Mouse (Mus musculus): ENCODE measurements at regions not wholly inside any gene's neighbourhood (a gene's known extent, or its start where the extent isn't known, plus 50 kb on each side); places are given as distances from the start of the nearest gene placed in this dataset.
A peak's percentile ranks its signal among the peaks of the same experiment; 100 is the strongest.

DNA sequence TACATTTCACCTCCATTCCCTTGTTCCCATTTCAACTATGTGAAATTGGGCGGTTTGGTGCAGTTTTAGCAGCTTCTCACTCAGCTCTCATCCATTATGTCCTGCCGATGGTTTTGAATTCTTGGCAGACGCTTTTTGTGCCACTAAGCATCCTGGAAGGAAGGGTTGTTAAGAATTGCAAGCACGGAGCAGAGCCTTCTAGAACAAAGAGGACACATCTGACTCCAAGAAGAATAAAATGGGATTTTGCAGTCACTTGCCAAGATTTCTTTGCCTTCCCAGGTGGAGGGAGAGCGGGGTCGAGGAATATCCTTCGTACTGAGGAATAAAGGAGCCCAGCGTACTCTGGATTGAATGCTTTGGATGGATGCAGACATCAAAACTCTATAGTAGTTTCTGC lies 176.7 kb upstream of the Cep162 start:
- Histone ChIP-seq H3K9ac (ENCODE audit: low read depth, low read length) (no peak overlapping the region), H3K4me1 (ENCODE audit: control insufficient read depth, insufficient read depth, low read length) (no peaks in the 10 kb centered on the region), H3K79me2 (ENCODE audit: control insufficient read depth, insufficient read depth, low read length) (no peaks in the 10 kb centered on the region), H3K27me3 (ENCODE audit: control insufficient read depth, insufficient read depth, low read length) (no peaks in the 10 kb centered on the region), H3K4me3 (ENCODE audit: insufficient read depth, low read depth, low read length) (no peak overlapping the region), H3K27ac (replicated peaks; ENCODE audit: insufficient read depth, low read depth, low read length) (no peak overlapping the region), H3K36me3 (ENCODE audit: control insufficient read depth, insufficient read depth, low read length) (no peaks in the 10 kb centered on the region)
- TF ChIP-seq POLR2A (IDR thresholded peaks at IDR 0.05; ENCODE audit: extremely low read depth, insufficient read depth, low read length) (no peak), CTCF (IDR thresholded peaks at IDR 0.05; ENCODE audit: low read depth, low read length) (no peak)
- WGBS, result 80% methylated on average over 8 of the region's 8 CpGs
- no peak for DNase-seq (ENCODE audit: extremely low read depth, low read depth, low spot score)

DNA sequence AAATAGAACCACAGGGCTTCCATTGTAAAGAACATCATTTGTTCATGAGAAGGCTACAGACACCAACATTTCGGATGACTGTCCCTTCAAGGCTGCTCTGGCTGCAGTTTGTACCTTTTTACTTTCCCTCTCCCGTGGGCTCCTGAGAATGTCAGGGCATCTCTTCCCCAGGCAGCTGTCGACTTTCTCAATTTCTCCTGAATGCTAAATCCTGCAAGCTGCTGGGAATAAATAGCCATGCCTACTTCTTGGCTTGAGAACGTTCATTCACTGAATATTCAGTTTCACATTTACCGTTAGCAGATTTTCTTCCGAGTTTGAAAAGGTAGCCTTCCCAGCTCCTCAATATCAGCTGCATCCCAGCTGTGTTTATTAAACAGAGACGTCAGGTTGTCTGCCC lies 176.2 kb upstream of the Cep162 start:
- 70% methylated on average over 7 of the region's 7 CpGs for WGBS
- no peak for DNase-seq (ENCODE audit: extremely low read depth, low read depth, low spot score)
- Histone ChIP-seq H3K4me3 (ENCODE audit: insufficient read depth, low read depth, low read length) (no peak overlapping the region), H3K4me1 (ENCODE audit: control insufficient read depth, insufficient read depth, low read length) (no peaks in the 10 kb centered on the region), H3K36me3 (ENCODE audit: control insufficient read depth, insufficient read depth, low read length) (no peaks in the 10 kb centered on the region), H3K27ac (replicated peaks; ENCODE audit: insufficient read depth, low read depth, low read length) (no peak overlapping the region), H3K27me3 (ENCODE audit: control insufficient read depth, insufficient read depth, low read length) (no peaks in the 10 kb centered on the region), H3K9ac (ENCODE audit: low read depth, low read length) (no peak overlapping the region), H3K79me2 (ENCODE audit: control insufficient read depth, insufficient read depth, low read length) (no peaks in the 10 kb centered on the region)
- TF ChIP-seq CTCF (IDR thresholded peaks at IDR 0.05; ENCODE audit: low read depth, low read length) (no peak), POLR2A (IDR thresholded peaks at IDR 0.05; ENCODE audit: extremely low read depth, insufficient read depth, low read length) (no peak)

DNA sequence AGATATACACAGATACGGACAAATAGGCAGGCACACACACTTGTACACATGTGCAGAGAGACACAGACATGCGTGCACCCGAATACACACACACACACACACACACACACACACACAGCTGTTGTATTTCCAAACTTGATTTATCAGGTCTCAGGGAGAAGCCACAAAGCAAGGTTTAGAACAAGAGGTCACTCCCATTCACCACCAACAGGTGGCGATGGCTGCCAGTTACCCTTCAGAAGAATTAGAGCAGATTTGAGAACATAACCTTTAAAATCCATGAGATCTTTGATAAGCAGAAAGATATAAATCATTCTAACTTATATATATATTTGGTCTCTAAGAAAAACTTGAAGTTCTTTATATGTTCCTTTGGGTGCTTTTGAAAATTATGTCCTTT lies 169.9 kb upstream of the Cep162 start:
- no peaks in the 10 kb centered on the region for H3K27me3 ChIP-seq (ENCODE audit: control insufficient read depth, insufficient read depth, low read length)
- 54% methylated on average over 4 of the region's 4 CpGs for WGBS
- TF ChIP-seq CTCF (IDR thresholded peaks at IDR 0.05; ENCODE audit: low read depth, low read length) (peak; percentile 10; the same call in 1 of the 2 replicates), POLR2A (IDR thresholded peaks at IDR 0.05; ENCODE audit: extremely low read depth, insufficient read depth, low read length) (no peak)
- H3K27ac ChIP-seq (replicated peaks; ENCODE audit: insufficient read depth, low read depth, low read length), result no peak overlapping the region
- no peaks in the 10 kb centered on the region for H3K36me3 ChIP-seq (ENCODE audit: control insufficient read depth, insufficient read depth, low read length)
- no peak overlapping the region for H3K4me3 ChIP-seq (ENCODE audit: insufficient read depth, low read depth, low read length)
- H3K79me2 ChIP-seq (ENCODE audit: control insufficient read depth, insufficient read depth, low read length), result no peaks in the 10 kb centered on the region
- no peaks in the 10 kb centered on the region for H3K4me1 ChIP-seq (ENCODE audit: control insufficient read depth, insufficient read depth, low read length)
- H3K9ac ChIP-seq (ENCODE audit: low read depth, low read length), result no peak overlapping the region
- DNase-seq (ENCODE audit: extremely low read depth, low read depth, low spot score), result no peak

DNA sequence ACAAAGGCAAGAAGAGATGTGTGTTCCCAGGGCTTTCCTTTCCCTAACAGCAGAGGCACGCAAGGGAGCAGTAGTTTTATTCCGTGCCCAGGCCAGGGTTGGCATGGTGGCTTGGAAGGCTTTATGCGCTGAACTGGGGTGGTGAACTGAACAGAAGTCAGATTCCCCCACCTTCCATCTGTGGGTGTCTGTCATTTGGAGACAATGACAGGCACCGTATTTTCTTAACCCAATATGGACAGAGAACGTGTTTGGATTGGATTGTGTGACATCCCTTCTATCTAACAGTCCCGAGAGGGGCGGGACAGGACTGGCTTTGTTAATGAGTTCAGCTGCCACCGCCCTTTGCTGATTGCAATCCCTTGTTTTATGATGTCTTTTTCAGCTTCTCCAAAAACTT lies 165.8 kb upstream of the Cep162 start:
- H3K79me2 ChIP-seq (ENCODE audit: control insufficient read depth, insufficient read depth, low read length), result no peaks in the 10 kb centered on the region
- DNase-seq (ENCODE audit: extremely low read depth, low read depth, low spot score), result no peak
- no peak overlapping the region for H3K4me3 ChIP-seq (ENCODE audit: insufficient read depth, low read depth, low read length)
- TF ChIP-seq CTCF (IDR thresholded peaks at IDR 0.05; ENCODE audit: low read depth, low read length), result no peak
- TF ChIP-seq POLR2A (IDR thresholded peaks at IDR 0.05; ENCODE audit: extremely low read depth, insufficient read depth, low read length), result no peak
- H3K27ac ChIP-seq (replicated peaks; ENCODE audit: insufficient read depth, low read depth, low read length), result no peak overlapping the region
- 48% methylated on average over 8 of the region's 8 CpGs for WGBS
- no peak overlapping the region for H3K9ac ChIP-seq (ENCODE audit: low read depth, low read length)
- no peaks in the 10 kb centered on the region for H3K36me3 ChIP-seq (ENCODE audit: control insufficient read depth, insufficient read depth, low read length)
- H3K4me1 ChIP-seq (ENCODE audit: control insufficient read depth, insufficient read depth, low read length), result no peaks in the 10 kb centered on the region
- H3K27me3 ChIP-seq (ENCODE audit: control insufficient read depth, insufficient read depth, low read length), result no peaks in the 10 kb centered on the region

DNA sequence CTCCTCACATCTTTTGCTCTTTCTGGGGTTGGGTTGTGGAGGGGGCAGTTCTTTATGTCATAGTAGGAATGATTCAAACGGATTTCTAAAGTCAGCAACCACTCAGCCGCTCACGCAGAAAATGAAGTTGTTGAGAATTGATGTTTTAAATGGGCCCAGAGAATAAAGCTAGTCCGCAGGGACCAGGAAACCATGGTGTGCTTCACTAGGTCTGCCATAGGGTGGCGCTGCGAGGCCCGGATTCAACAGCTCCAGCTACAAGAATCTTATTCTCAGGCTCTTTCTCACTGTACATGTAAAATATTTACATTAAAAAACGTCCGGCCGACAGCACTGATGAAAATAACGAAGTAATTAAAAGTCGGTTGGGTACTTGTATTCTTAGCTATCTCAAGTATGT lies 164.0 kb upstream of the Cep162 start:
- DNase-seq (ENCODE audit: extremely low read depth, low read depth, low spot score), result no peak
- no peaks in the 10 kb centered on the region for H3K79me2 ChIP-seq (ENCODE audit: control insufficient read depth, insufficient read depth, low read length)
- 20% methylated on average over 12 of the region's 12 CpGs for WGBS
- H3K4me3 ChIP-seq (ENCODE audit: insufficient read depth, low read depth, low read length), result no peak overlapping the region
- TF ChIP-seq CTCF (IDR thresholded peaks at IDR 0.05; ENCODE audit: low read depth, low read length), result peak; percentile 26; the same call in 1 of the 2 replicates
- TF ChIP-seq POLR2A (IDR thresholded peaks at IDR 0.05; ENCODE audit: extremely low read depth, insufficient read depth, low read length), result no peak
- H3K4me1 ChIP-seq (ENCODE audit: control insufficient read depth, insufficient read depth, low read length), result no peaks in the 10 kb centered on the region
- no peaks in the 10 kb centered on the region for H3K36me3 ChIP-seq (ENCODE audit: control insufficient read depth, insufficient read depth, low read length)
- H3K27me3 ChIP-seq (ENCODE audit: control insufficient read depth, insufficient read depth, low read length), result no peaks in the 10 kb centered on the region
- no peak overlapping the region for H3K27ac ChIP-seq (replicated peaks; ENCODE audit: insufficient read depth, low read depth, low read length)
- no peak overlapping the region for H3K9ac ChIP-seq (ENCODE audit: low read depth, low read length)

DNA sequence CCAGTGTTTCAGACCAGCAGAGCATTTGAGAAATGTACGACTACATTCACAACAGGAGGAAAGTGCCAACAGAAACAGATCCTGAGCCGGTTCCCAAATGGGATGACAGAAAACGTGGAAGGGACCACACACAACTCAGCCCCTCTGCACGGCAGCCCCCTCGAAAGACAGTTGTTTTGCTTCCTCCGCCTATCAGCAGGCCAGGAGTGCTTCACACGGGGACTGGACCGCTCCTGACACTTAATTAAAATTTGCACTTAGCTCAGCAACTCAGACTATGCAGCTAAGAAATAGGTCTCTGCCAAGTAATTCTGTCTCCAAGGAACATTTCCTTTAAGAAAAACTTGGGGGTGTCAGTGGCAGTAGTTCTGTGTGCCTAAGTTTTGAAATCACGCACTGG lies 157.6 kb upstream of the Cep162 start:
- Histone ChIP-seq H3K27ac (replicated peaks; ENCODE audit: insufficient read depth, low read depth, low read length) (no peak overlapping the region), H3K36me3 (ENCODE audit: control insufficient read depth, insufficient read depth, low read length) (no peaks in the 10 kb centered on the region), H3K27me3 (ENCODE audit: control insufficient read depth, insufficient read depth, low read length) (no peaks in the 10 kb centered on the region), H3K79me2 (ENCODE audit: control insufficient read depth, insufficient read depth, low read length) (no peaks in the 10 kb centered on the region), H3K4me3 (ENCODE audit: insufficient read depth, low read depth, low read length) (no peak overlapping the region), H3K9ac (ENCODE audit: low read depth, low read length) (no peak overlapping the region), H3K4me1 (ENCODE audit: control insufficient read depth, insufficient read depth, low read length) (no peaks in the 10 kb centered on the region)
- 50% methylated on average over 9 of the region's 9 CpGs for WGBS
- TF ChIP-seq POLR2A (IDR thresholded peaks at IDR 0.05; ENCODE audit: extremely low read depth, insufficient read depth, low read length) (no peak), CTCF (IDR thresholded peaks at IDR 0.05; ENCODE audit: low read depth, low read length) (no peak)
- DNase-seq (ENCODE audit: extremely low read depth, low read depth, low spot score), result no peak
